Mouse (Mus musculus) naive thymus-derived CD4-positive, alpha-beta T cell, adult 5 months (primary cell): ENCODE results near the gene Cend1. TPM values are rescaled to one million over a fixed set of nuclear protein-coding genes. Genes with fewer than 3 reads are reported as not detected.

ENCODE experiments used
- polyA plus RNA-seq: library from polyadenylated mRNA; unstranded; fragments of 100-300 nt; shearing (Covaris generic); gene quantifications from one replicate; pipeline ENCODE4 v1.2.1, GENCODE M21; 2017

The Cend1 gene
- not detected for polyA plus RNA-seq

GRCm38 (mm10) chr7:141429310-141429709 is at the start of gene Cend1:
Cend1 (minus strand) TSS chr7:141429491.

GRCm38 (mm10) chr7:141475011-141475804 is 45.9 kb upstream of the Cend1 start, which contains the start of the genes Polr2l and Tspan4:
Polr2l (minus strand) TSS chr7:141475132.
Tspan4 (plus strand) TSS chr7:141475240.

GRCm38 (mm10) chr7:141467230-141468030 is 38.1 kb upstream of the Cend1 start, which contains the start of gene Cd151:
Cd151 (plus strand) TSS chr7:141467392.

GRCm38 (mm10) chr7:141460391-141461113 is 31.3 kb upstream of the Cend1 start, which contains the start of gene Cracr2b:
Cracr2b (plus strand) TSS chr7:141461094.

GRCm38 (mm10) chr7:141454967-141455551 is 25.8 kb upstream of the Cend1 start, which contains the start of gene Pnpla2:
Pnpla2 (plus strand) TSS chr7:141455198.

GRCm38 (mm10) chr7:141447110-141447991 is 18.1 kb upstream of the Cend1 start, which contains the start of gene Rplp2:
Rplp2 (plus strand) TSS chr7:141447370.

GRCm38 (mm10) chr7:141443828-141444237 is 14.5 kb upstream of the Cend1 start, which contains the start of gene Pidd1:
Pidd1 (minus strand) TSS chr7:141444025.

GRCm38 (mm10) chr7:141437178-141438120 is 8.2 kb upstream of the Cend1 start, which contains the start of gene Slc25a22:
Slc25a22 (minus strand) TSS chr7:141437892.

GRCm38 (mm10) chr7:141413809-141414584 is 15.3 kb downstream of the Cend1 start, which contains the start of gene Gatd1:
Gatd1 (minus strand) TSS chr7:141414136.

GRCm38 (mm10) chr7:141391625-141392551 is 37.4 kb downstream of the Cend1 start, which contains the start of gene Taldo1:
Taldo1 (plus strand) TSS chr7:141392199.

Other genes starting within 250 kb of the Cend1 start
- gene Hras, start 235.5 kb downstream of the Cend1 start, polyA plus RNA-seq = 25.1 TPM
- 2.3 TPM for gene Lrrc56, start 235.3 kb downstream of the Cend1 start, polyA plus RNA-seq
- gene Lmntd2, start 215.4 kb downstream of the Cend1 start, polyA plus RNA-seq = 6.6 TPM
- 10.0 TPM for gene Rassf7, start 213.6 kb downstream of the Cend1 start, polyA plus RNA-seq
- gene Phrf1, start 200.7 kb downstream of the Cend1 start, polyA plus RNA-seq = 112 TPM
- 103 TPM for gene Irf7, start 163.0 kb downstream of the Cend1 start, polyA plus RNA-seq
- not detected for gene Cdhr5, start 152.7 kb downstream of the Cend1 start, polyA plus RNA-seq
- not detected for gene Sct, start 150.4 kb downstream of the Cend1 start, polyA plus RNA-seq
- not detected for gene Drd4, start 137.5 kb downstream of the Cend1 start, polyA plus RNA-seq
- 75.5 TPM for gene Deaf1, start 101.8 kb downstream of the Cend1 start, polyA plus RNA-seq
- gene Tmem80, start 101.8 kb downstream of the Cend1 start, polyA plus RNA-seq = 29.6 TPM
- gene Eps8l2, start 90.6 kb downstream of the Cend1 start, polyA plus RNA-seq = not detected
- 215 TPM for gene Taldo1, start 37.3 kb downstream of the Cend1 start, polyA plus RNA-seq
- 31.3 TPM for gene Gatd1, start 15.4 kb downstream of the Cend1 start, polyA plus RNA-seq
- 72.6 TPM for gene Slc25a22, start 8.4 kb upstream of the Cend1 start, polyA plus RNA-seq
- gene Pidd1, start 14.5 kb upstream of the Cend1 start, polyA plus RNA-seq = 3.4 TPM
- gene Rplp2, start 17.9 kb upstream of the Cend1 start, polyA plus RNA-seq = 2,296 TPM
- gene Pnpla2, start 25.7 kb upstream of the Cend1 start, polyA plus RNA-seq = 132 TPM
- 0.88 TPM for gene Cracr2b, start 31.6 kb upstream of the Cend1 start, polyA plus RNA-seq
- gene Cd151, start 37.9 kb upstream of the Cend1 start, polyA plus RNA-seq = 5.6 TPM
- gene Polr2l, start 45.6 kb upstream of the Cend1 start, polyA plus RNA-seq = 20.3 TPM
- 1.1 TPM for gene Tspan4, start 45.7 kb upstream of the Cend1 start, polyA plus RNA-seq
- gene Chid1, start 110.4 kb upstream of the Cend1 start, polyA plus RNA-seq = 12.1 TPM
- gene Ap2a2, start 132.7 kb upstream of the Cend1 start, polyA plus RNA-seq = 102 TPM
- gene Muc6, start 225.8 kb upstream of the Cend1 start, polyA plus RNA-seq = 0.10 TPM